ENCODE assay signal across 9 mouse cellular contexts in genomic region chr8:121934506-121934905, GRCm38 (mm10). TPM values are rescaled to one million over a fixed set of nuclear protein-coding genes. Genes with fewer than 3 reads are reported as not detected.
DNase-seq lines count a peak whose midpoint lies in the region; ATAC-seq lines count a peak whose summit lies in the region.
"Had no signal": no experiment of that assay in that cellular context is flagged by ENCODE, and none has a peak within 500 bp of the region (broad histone marks: within the 10 kb centered on the region; RNA-seq: fewer than 3 reads in every experiment).

No protein-coding gene starts in this region.

- no peak overlapping the region for H3K4me3 ChIP-seq in liver, embryonic 13.5 days (replicated peaks)
- no peak overlapping the region for H3K4me3 ChIP-seq in liver, embryonic 11.5 days (ENCODE audit: low read depth, low read length)
- no peak overlapping the region for H3K4me3 ChIP-seq in midbrain, embryonic 14.5 days (replicated peaks; ENCODE audit: low read depth, low read length)

- no peaks in the 10 kb centered on the region for H3K9me3 ChIP-seq in liver, embryonic 13.5 days (replicated peaks)
- H3K9me3 ChIP-seq in liver, embryonic 11.5 days (ENCODE audit: control insufficient read depth, low read length), result no peaks in the 10 kb centered on the region
- H3K9me3 ChIP-seq in midbrain, embryonic 14.5 days (ENCODE audit: control insufficient read depth, low read length), result no peaks in the 10 kb centered on the region

- no peak overlapping the region for H3K4me2 ChIP-seq in liver, embryonic 13.5 days
- no peak overlapping the region for H3K4me2 ChIP-seq in liver, embryonic 11.5 days
- no peak overlapping the region for H3K4me2 ChIP-seq in midbrain, embryonic 14.5 days (ENCODE audit: low read length)

- no peaks in the 10 kb centered on the region for H3K27me3 ChIP-seq in liver, embryonic 13.5 days
- H3K27me3 ChIP-seq in liver, embryonic 11.5 days (replicated peaks; ENCODE audit: control insufficient read depth, insufficient read depth, low read length), result no peaks in the 10 kb centered on the region; the same call in 1 of the 2 replicates
- no peaks in the 10 kb centered on the region for H3K27me3 ChIP-seq in midbrain, embryonic 14.5 days (ENCODE audit: control insufficient read depth, insufficient read depth, low read length)

- no peak for ATAC-seq in liver, embryonic 13.5 days (ENCODE audit: low read depth)
- ATAC-seq in liver, embryonic 11.5 days (replicated peaks; ENCODE audit: low FRiP score), result no peak
- no peak for ATAC-seq in midbrain, embryonic 14.5 days (ENCODE audit: low FRiP score, low TSS enrichment)
- no peak for ATAC-seq in inflammation-experienced regulatory T-cells, adult 6 months

- peak; percentile 54 for DNase-seq in adrenal gland, adult 2 months
- no peak for DNase-seq in adrenal gland, postnatal 25 days
- DNase-seq in liver, embryonic 13.5 days, result peak; percentile 17
- no peak for DNase-seq in liver, embryonic 11.5 days (ENCODE audit: low spot score)
- DNase-seq in embryo, embryonic 11 days, result peak; percentile 70
- DNase-seq in induced T-regulatory cell, adult 2 months (ENCODE audit: low read depth), result peak; percentile 47
- peak; percentile 68 for DNase-seq in midbrain, embryonic 14.5 days

- WGBS in liver, embryonic 13.5 days (ENCODE audit: insufficient replicate concordance), result 25% methylated on average over 4 of the region's 4 CpGs
- 31% methylated on average over 4 of the region's 4 CpGs for WGBS in liver, embryonic 11.5 days
- 37% methylated on average over 4 of the region's 4 CpGs for WGBS in midbrain, embryonic 14.5 days

- peaks cover 7% of the 10 kb centered on the region; the same call in 1 of the 2 replicates for H3K4me1 ChIP-seq in liver, embryonic 13.5 days (replicated peaks)
- H3K4me1 ChIP-seq in liver, embryonic 11.5 days (replicated peaks; ENCODE audit: control insufficient read depth, insufficient read depth, low read length), result no peaks in the 10 kb centered on the region
- peaks cover 15% of the 10 kb centered on the region for H3K4me1 ChIP-seq in midbrain, embryonic 14.5 days (ENCODE audit: control insufficient read depth, insufficient read depth, low read length)

- no peak overlapping the region for H3K27ac ChIP-seq in liver, embryonic 13.5 days
- no peak overlapping the region for H3K27ac ChIP-seq in liver, embryonic 11.5 days (ENCODE audit: low read depth, low read length)
- H3K27ac ChIP-seq in midbrain, embryonic 14.5 days (replicated peaks; ENCODE audit: low read depth, low read length), result peak overlapping the region; percentile 81

- no peaks in the 10 kb centered on the region for H3K36me3 ChIP-seq in liver, embryonic 13.5 days
- no peaks in the 10 kb centered on the region for H3K36me3 ChIP-seq in liver, embryonic 11.5 days (ENCODE audit: control insufficient read depth, insufficient read depth, low read length)
- H3K36me3 ChIP-seq in midbrain, embryonic 14.5 days (ENCODE audit: control insufficient read depth, insufficient read depth, low read length), result no peaks in the 10 kb centered on the region

- H3K9ac ChIP-seq in liver, embryonic 13.5 days, result no peak overlapping the region
- no peak overlapping the region for H3K9ac ChIP-seq in liver, embryonic 11.5 days (ENCODE audit: low read depth, low read length)
- no peak overlapping the region for H3K9ac ChIP-seq in midbrain, embryonic 14.5 days (replicated peaks; ENCODE audit: low read length)

RNA-seq across cellular contexts. Expression of gene Car5a, which starts 10.2 kb away (rescaled TPM):
- under 1 TPM in 1 of 2 experiments, not detected in 1; 0.69 TPM for total RNA-seq in adrenal gland, adult 2 months (2021)
- polyA plus RNA-seq in adrenal gland, adult 2 months (2012; rRNA removed), result 0.12 TPM in 1 of 2 replicates, not detected in the other
- total RNA-seq in adrenal gland, postnatal 25 days (2021), result 1.6 TPM in 1 of 2 replicates, not detected in the other
- 0.88 and 1.1 TPM in 2 replicates for polyA plus RNA-seq in liver, embryonic 13.5 days (2015; fragmentation: Nextera tagmentation; extraction: Ambion mirVana)
- 0.55 and 0.66 TPM in 2 replicates for polyA plus RNA-seq in liver, embryonic 11.5 days (2014; fragmentation: Nextera tagmentation; extraction: Ambion mirVana)
- not detected in 2 replicates for polyA plus RNA-seq in midbrain, embryonic 14.5 days (2014; fragmentation: Nextera tagmentation; extraction: Ambion mirVana)
- not detected for polyA plus RNA-seq in inflammation-experienced regulatory T-cells, adult 6 months (2017; shearing (Covaris generic))
- polyA plus RNA-seq: C2C12 had no signal

RNA-seq across cellular contexts. Expression of gene Banp, which starts 15.0 kb away (rescaled TPM):
- 10 to 100 TPM; 16.3 to 52.3 TPM for total RNA-seq in adrenal gland, adult 2 months (2021)
- 72.5 and 72.6 TPM in 2 replicates for polyA plus RNA-seq in adrenal gland, adult 2 months (2012; rRNA removed)
- 33.2 and 35.7 TPM in 2 replicates for total RNA-seq in adrenal gland, postnatal 25 days (2021)
- polyA plus RNA-seq in liver, embryonic 13.5 days (2015; fragmentation: Nextera tagmentation; extraction: Ambion mirVana), result 14.5 and 18.1 TPM in 2 replicates
- 40.2 and 47.4 TPM in 2 replicates for polyA plus RNA-seq in liver, embryonic 11.5 days (2014; fragmentation: Nextera tagmentation; extraction: Ambion mirVana)
- polyA plus RNA-seq in midbrain, embryonic 14.5 days (2014; fragmentation: Nextera tagmentation; extraction: Ambion mirVana), result 47.7 and 48.7 TPM in 2 replicates
- polyA plus RNA-seq in inflammation-experienced regulatory T-cells, adult 6 months (2017; shearing (Covaris generic)), result 10 to 100 TPM; 35.0 to 37.5 (median 36.2) TPM

RNA-seq across cellular contexts. Expression of gene Slc7a5, which starts 27.0 kb away (rescaled TPM):
- 10 to 100 TPM; 38.9 to 46.4 TPM for total RNA-seq in adrenal gland, adult 2 months (2021)
- 93.9 and 97.5 TPM in 2 replicates for polyA plus RNA-seq in adrenal gland, adult 2 months (2012; rRNA removed)
- 56.6 and 57.8 TPM in 2 replicates for total RNA-seq in adrenal gland, postnatal 25 days (2021)
- polyA plus RNA-seq in liver, embryonic 13.5 days (2015; fragmentation: Nextera tagmentation; extraction: Ambion mirVana), result 32.2 and 37.5 TPM in 2 replicates
- 58.2 and 61.5 TPM in 2 replicates for polyA plus RNA-seq in liver, embryonic 11.5 days (2014; fragmentation: Nextera tagmentation; extraction: Ambion mirVana)
- polyA plus RNA-seq in midbrain, embryonic 14.5 days (2014; fragmentation: Nextera tagmentation; extraction: Ambion mirVana), result 42.0 and 54.0 TPM in 2 replicates
- polyA plus RNA-seq in inflammation-experienced regulatory T-cells, adult 6 months (2017; shearing (Covaris generic)), result 1 to 10 TPM; 2.5 to 4.4 (median 2.6) TPM

Comparison
In these comparisons a context has a peak if more than half of its experiments do, and no peak if none do; other contexts are left out.
1. DNase-seq: peak in adrenal gland, adult 2 months (single experiment), liver, embryonic 13.5 days (single experiment), embryo, embryonic 11 days (single experiment), induced T-regulatory cell, adult 2 months (single experiment) and midbrain, embryonic 14.5 days (single experiment); none in adrenal gland, postnatal 25 days (single experiment) and liver, embryonic 11.5 days (single experiment).